Mouse (Mus musculus) liver, embryonic 14.5 days (tissue): ENCODE measurements at regions not wholly inside any gene's neighbourhood (a gene's known extent, or its start where the extent isn't known, plus 50 kb on each side); places are given as distances from the start of the nearest gene placed in this dataset.
"Not testable (repeated sequence)": the region's sequence is repeated elsewhere in the genome, so short reads cannot be mapped to it uniquely, and the experiment has no call there.

Source experiments
- ATAC-seq: fragments of 200-750 bp; cut with Nextera tagmentation; 2 replicates; pipeline ENCODE4 v1.8.0; 2017; ENCODE audit warnings: moderate number of reproducible peaks, mild to moderate bottlenecking, moderate library complexity; ENCODE audit not compliant: insufficient read depth
- DNase-seq, 3 experiments: peaks; one replicate each; pipeline ENCODE4 v3.0.0-alpha.2; 2012 to 2013; ENCODE audit warnings: low read depth in 3 of 3, low spot score in 3 of 3
- H3K27ac ChIP-seq: fragments of 300-500 bp; sonication (generic); 2 replicates; pipeline ENCODE4 v1.5.1; 2014; ENCODE audit warnings: moderate library complexity, mild to moderate bottlenecking, control low read depth, inconsistent platforms
- H3K27me3 ChIP-seq: fragments of 300-500 bp; sonication (generic); 2 replicates; pipeline ENCODE4 v1.6.1; 2014; ENCODE audit warnings: mild to moderate bottlenecking, low read length, moderate library complexity; ENCODE audit not compliant: control insufficient read depth, insufficient read depth
- H3K36me3 ChIP-seq: fragments of 300-500 bp; sonication (generic); replicated peaks from 2 replicates; pipeline ENCODE4 v1.6.1; 2014; ENCODE audit warnings: low read depth; ENCODE audit not compliant: control insufficient read depth, insufficient read depth
- H3K4me1 ChIP-seq, 2 experiments: fragments of 200-500 bp in 1 of 2; fragments of 300-500 bp in 1 of 2; sonication (generic) in 1 of 2; replicated peaks; 2 replicates each; pipeline ENCODE4 v1.6.1; 2012 to 2014; ENCODE audit warnings: antibody characterized with exemption in 1 of 2, inconsistent platforms in 1 of 2, low read length in 1 of 2; ENCODE audit not compliant: control insufficient read depth in 2 of 2, insufficient read depth in 2 of 2
- H3K4me2 ChIP-seq: fragments of 300-500 bp; sonication (generic); 2 replicates; pipeline ENCODE4 v1.6.1; 2014; ENCODE audit warnings: low read depth, mild to moderate bottlenecking, control low read depth, moderate library complexity
- H3K4me3 ChIP-seq, 2 experiments: fragments of 200-500 bp in 1 of 2; fragments of 300-500 bp in 1 of 2; sonication (generic) in 1 of 2; 2 replicates each; pipeline ENCODE4 v1.5.1; 2012 to 2014; ENCODE audit warnings: low read depth in 2 of 2, low read length in 2 of 2, mild to moderate bottlenecking in 2 of 2, control low read depth in 1 of 2, inconsistent platforms in 1 of 2, moderate library complexity in 1 of 2; ENCODE audit not compliant: insufficient read depth in 1 of 2
- H3K9ac ChIP-seq: fragments of 300-500 bp; sonication (generic); replicated peaks from 2 replicates; pipeline ENCODE4 v1.6.1; 2014; ENCODE audit warnings: mild to moderate bottlenecking, control low read depth, moderate library complexity
- H3K9me3 ChIP-seq: fragments of 300-500 bp; sonication (generic); 2 replicates; pipeline ENCODE4 v1.6.1; 2016; ENCODE audit warnings: low read length, mixed read lengths; ENCODE audit not compliant: control insufficient read depth
- CTCF ChIP-seq: IDR thresholded peaks from 2 replicates; pipeline ENCODE4 v1.5.1; 2016; ENCODE audit warnings: antibody characterized with exemption, low read depth, control low read depth
- EP300 ChIP-seq: IDR thresholded peaks from 2 replicates; pipeline ENCODE4 v1.6.1; 2016; ENCODE audit warnings: antibody characterized with exemption, low read depth
- whole genome bisulfite sequencing: fragments of 180-500 bp; shearing (Covaris S2); extraction: QIAGEN DNeasy Blood & Tissue Kit; methylation state at CpG from one replicate; pipeline ENCODE4 v1.1.7; 2014; ENCODE audit not compliant: insufficient replicate concordance; 5-methylcytosine and 5-hydroxymethylcytosine counted together

DNA sequence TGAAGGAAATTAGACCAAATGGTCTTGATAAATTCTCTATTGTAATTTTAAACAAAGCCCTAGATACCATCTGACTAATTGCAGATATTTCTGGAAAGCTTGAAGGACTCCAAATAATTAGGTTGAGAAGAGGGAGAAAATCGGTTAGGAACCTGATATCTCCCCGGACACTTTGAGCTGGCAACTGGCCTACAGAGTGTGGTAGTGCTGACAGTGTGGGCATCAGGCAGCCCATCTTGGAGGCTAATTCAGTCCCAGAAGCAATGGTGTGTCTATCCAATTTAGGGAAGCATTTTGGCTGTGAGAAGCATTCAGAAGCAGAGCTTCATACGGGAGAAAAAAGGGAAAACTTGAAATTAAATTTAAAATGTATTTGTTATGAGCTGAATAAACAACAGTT, 369.5 kb downstream of the Zpld1 start:
- no peak for DNase-seq
- Histone ChIP-seq H3K36me3 (no peaks in the 10 kb centered on the region), H3K9me3 (no peaks in the 10 kb centered on the region), H3K9ac (no peak overlapping the region), H3K4me2 (no peak overlapping the region), H3K4me3 (no peak overlapping the region), H3K27ac (no peak overlapping the region), H3K4me1 (no peaks in the 10 kb centered on the region), H3K27me3 (no peaks in the 10 kb centered on the region)
- TF ChIP-seq CTCF (no peak), EP300 (no peak)
- ATAC-seq: no peak
- 69% methylated on average over 3 of the region's 3 CpGs for WGBS

DNA sequence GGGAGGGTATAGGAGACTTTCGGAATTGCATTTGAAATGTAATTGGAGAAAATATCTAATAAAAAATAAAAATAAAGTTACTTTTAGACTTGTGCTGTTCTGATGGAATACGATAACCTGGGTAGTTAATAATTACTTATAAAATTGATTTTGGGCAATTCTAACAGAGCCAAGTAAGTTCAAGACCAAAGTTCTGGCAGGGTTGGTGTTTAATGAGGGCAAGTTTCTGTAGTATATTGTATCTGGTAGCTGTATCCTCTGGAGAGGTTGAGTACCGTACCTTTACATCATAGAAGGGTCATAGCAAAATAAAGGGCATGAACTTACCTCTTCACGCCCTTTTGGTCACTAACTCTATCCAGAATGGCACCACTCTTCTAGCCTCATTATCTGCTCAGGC, 394.9 kb downstream of the Zpld1 start:
- no peak overlapping the region for H3K4me3 ChIP-seq
- no peaks in the 10 kb centered on the region for H3K27me3 ChIP-seq
- H3K4me2 ChIP-seq: no peak overlapping the region
- no peak overlapping the region for H3K9ac ChIP-seq
- no peak overlapping the region for H3K27ac ChIP-seq
- DNase-seq: no peak
- TF ChIP-seq EP300 (no peak), CTCF (no peak)
- H3K9me3 ChIP-seq: no peaks in the 10 kb centered on the region
- WGBS: 70% methylated on average over 4 of the region's 4 CpGs
- ATAC-seq: no peak
- no peaks in the 10 kb centered on the region for H3K36me3 ChIP-seq
- H3K4me1 ChIP-seq: no peaks in the 10 kb centered on the region

DNA sequence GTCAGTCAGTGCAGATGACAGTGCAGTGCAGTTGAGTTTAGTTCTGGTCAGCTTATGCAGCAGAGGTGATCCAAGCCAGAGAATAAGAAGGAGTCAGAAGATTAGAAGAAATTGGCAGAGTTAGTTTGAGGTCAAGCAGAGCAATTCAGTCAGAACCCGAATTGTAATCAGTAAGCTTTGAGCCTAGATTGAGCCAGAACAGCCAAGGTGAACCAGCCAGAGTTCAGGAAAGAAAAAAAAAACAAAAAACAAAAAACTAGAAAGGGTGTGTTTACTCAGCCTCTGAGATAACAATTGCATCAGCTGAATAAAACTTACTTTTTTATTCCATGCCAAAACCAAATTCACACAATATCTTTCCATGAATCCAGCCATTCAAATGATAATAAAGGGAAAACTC, 396.3 kb downstream of the Zpld1 start:
- Histone ChIP-seq H3K9me3 (no peaks in the 10 kb centered on the region), H3K4me1 (no peaks in the 10 kb centered on the region), H3K27me3 (no peaks in the 10 kb centered on the region), H3K4me3 (no peak overlapping the region), H3K4me2 (no peak overlapping the region), H3K36me3 (no peaks in the 10 kb centered on the region), H3K9ac (no peak overlapping the region), H3K27ac (no peak overlapping the region)
- 41% methylated on average over 1 of the region's 1 CpGs for WGBS
- DNase-seq: no peak
- TF ChIP-seq CTCF (no peak), EP300 (no peak)
- ATAC-seq: no peak

DNA sequence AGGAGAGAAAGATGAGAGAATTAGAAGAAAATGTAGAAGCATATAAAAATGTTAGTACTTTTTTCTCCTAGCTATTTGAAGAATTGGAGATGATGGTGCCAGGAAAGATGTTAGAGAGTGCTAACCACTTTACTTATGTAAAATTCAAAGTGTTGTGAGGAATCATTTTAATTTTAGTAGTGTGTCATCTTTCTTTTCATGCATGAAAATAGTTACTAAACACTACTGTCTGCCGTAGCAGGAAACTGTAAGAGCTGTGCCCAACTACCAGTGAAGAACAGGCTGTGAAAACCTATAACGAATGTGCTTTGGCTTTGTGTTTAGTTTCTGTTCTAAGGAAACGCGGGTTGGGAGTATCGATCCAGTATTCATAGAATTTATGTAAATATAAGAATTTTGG, 403.1 kb downstream of the Zpld1 start:
- H3K27ac ChIP-seq: no peak overlapping the region
- no peak overlapping the region for H3K4me2 ChIP-seq
- H3K4me3 ChIP-seq: no peak overlapping the region
- TF ChIP-seq CTCF (no peak), EP300 (no peak)
- no peak overlapping the region for H3K9ac ChIP-seq
- no peak for ATAC-seq
- 67% methylated on average over 5 of the region's 5 CpGs for WGBS
- no peak for DNase-seq
- no peaks in the 10 kb centered on the region for H3K27me3 ChIP-seq
- no peaks in the 10 kb centered on the region for H3K9me3 ChIP-seq
- no peaks in the 10 kb centered on the region for H3K36me3 ChIP-seq
- H3K4me1 ChIP-seq: no peaks in the 10 kb centered on the region

DNA sequence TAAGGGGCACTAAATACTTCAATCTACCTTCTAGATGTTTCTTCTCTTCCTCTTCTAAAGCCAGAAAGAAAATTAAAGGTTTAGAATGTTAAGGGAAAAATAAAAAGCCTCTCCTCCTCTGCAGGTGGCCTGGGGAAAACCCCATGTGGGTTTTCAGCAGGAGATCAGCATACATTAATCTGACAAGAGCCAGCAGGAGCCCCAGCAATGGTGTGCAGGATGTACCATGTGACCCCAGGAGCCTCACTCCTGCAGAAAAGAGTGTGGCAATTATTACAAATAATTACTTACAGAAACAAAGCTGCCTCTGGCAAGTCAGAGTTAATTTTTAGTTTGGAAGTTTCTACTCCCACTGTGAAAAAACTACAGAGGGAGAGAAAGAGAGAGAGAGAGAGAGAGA, 440.4 kb downstream of the Zpld1 start:
- Histone ChIP-seq H3K4me3 (no peak overlapping the region), H3K4me1 (no peaks in the 10 kb centered on the region), H3K36me3 (no peaks in the 10 kb centered on the region), H3K9me3 (no peaks in the 10 kb centered on the region), H3K27me3 (no peaks in the 10 kb centered on the region), H3K9ac (no peak overlapping the region), H3K27ac (no peak overlapping the region), H3K4me2 (no peak overlapping the region)
- TF ChIP-seq CTCF (no peak), EP300 (no peak)
- ATAC-seq: no peak
- DNase-seq: no peak

DNA sequence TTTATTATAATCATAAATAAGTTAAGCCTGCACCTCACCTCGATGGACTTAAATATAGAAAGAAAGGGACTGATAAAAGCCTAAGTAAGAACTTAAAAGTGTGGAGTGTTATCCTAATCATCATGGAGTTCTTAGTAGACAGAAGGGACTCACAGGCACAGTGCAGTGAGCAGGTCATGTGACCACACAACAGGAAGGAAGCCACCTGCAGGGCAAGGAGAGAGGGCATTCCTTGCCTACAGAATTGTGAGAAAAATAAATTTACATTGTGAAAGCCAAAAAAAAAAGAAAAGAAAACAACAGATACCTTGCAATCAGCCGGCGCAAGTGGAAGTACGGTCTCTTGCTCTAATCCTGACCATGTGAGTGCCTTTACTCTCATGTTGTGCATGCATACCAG, 454.8 kb downstream of the Zpld1 start:
- not testable (repeated sequence) for H3K36me3 ChIP-seq, H3K4me2 ChIP-seq, H3K27me3 ChIP-seq, ATAC-seq, DNase-seq, H3K27ac ChIP-seq, H3K4me3 ChIP-seq, H3K9me3 ChIP-seq, H3K9ac ChIP-seq, H3K4me1 ChIP-seq
- 87% methylated on average over 3 of the region's 4 CpGs for WGBS
